Mouse (Mus musculus): ENCODE measurements around the gene Fkbp14. TPM values are rescaled to one million over a fixed set of nuclear protein-coding genes. Genes with fewer than 3 reads are reported as not detected.

The Fkbp14 gene
- polyA plus RNA-seq, 1 experiment from 2014 or later = 28.5 TPM

- Histone ChIP-seq H3K27me3 (no peaks in the 10 kb centered on the region), H3K9me3 (replicated peaks) (no peaks in the 10 kb centered on the region), H3K27ac (no peak overlapping the region), H3K4me1 (peaks cover 11% of the 10 kb centered on the region; the same call in 1 of the 2 replicates), H3K36me3 (no peaks in the 10 kb centered on the region), H3K4me2 (no peak overlapping the region), H3K4me3 (replicated peaks) (no peak overlapping the region), H3K9ac (no peak overlapping the region)
- 0 out of 2 replicates have a peak, but pooled peaks have one; percentile 40 for ATAC-seq (replicated peaks; ENCODE audit: low FRiP score)
- 23% methylated on average over 3 of the region's 3 CpGs for WGBS
These were observed 58.3 kb downstream of the Fkbp14 start for GRCm38 (mm10) chr6:54538773-54539173.

- no peaks in the 10 kb centered on the region for H3K27me3 ChIP-seq
- 81% methylated on average over 7 of the region's 7 CpGs for WGBS
- H3K36me3 ChIP-seq = no peaks in the 10 kb centered on the region
- H3K4me1 ChIP-seq = peaks cover 11% of the 10 kb centered on the region; the same call in 1 of the 2 replicates
- ATAC-seq (replicated peaks; ENCODE audit: low FRiP score) = no peak
- no peak overlapping the region for H3K4me3 ChIP-seq (replicated peaks)
- no peaks in the 10 kb centered on the region for H3K9me3 ChIP-seq (replicated peaks)
- no peak overlapping the region for H3K4me2 ChIP-seq
- H3K9ac ChIP-seq = no peak overlapping the region
- H3K27ac ChIP-seq = no peak overlapping the region
These were observed 60.1 kb downstream of the Fkbp14 start for GRCm38 (mm10) chr6:54537053-54537452.

- H3K27ac ChIP-seq = no peak overlapping the region
- ATAC-seq (replicated peaks; ENCODE audit: low FRiP score) = no peak
- H3K4me1 ChIP-seq = peaks cover 11% of the 10 kb centered on the region; the same call in 1 of the 2 replicates
- no peaks in the 10 kb centered on the region for H3K36me3 ChIP-seq
- no peak overlapping the region for H3K4me2 ChIP-seq
- 95% methylated on average over 4 of the region's 4 CpGs for WGBS
- no peaks in the 10 kb centered on the region for H3K27me3 ChIP-seq
- H3K9ac ChIP-seq = no peak overlapping the region
- H3K4me3 ChIP-seq (replicated peaks) = no peak overlapping the region
- H3K9me3 ChIP-seq (replicated peaks) = no peaks in the 10 kb centered on the region
These were observed 61.6 kb downstream of the Fkbp14 start for GRCm38 (mm10) chr6:54535485-54535884.

- Histone ChIP-seq H3K27ac (no peak overlapping the region), H3K27me3 (no peaks in the 10 kb centered on the region), H3K4me2 (no peak overlapping the region), H3K36me3 (no peaks in the 10 kb centered on the region), H3K9ac (no peak overlapping the region), H3K4me3 (replicated peaks) (no peak overlapping the region), H3K9me3 (replicated peaks) (no peaks in the 10 kb centered on the region), H3K4me1 (no peaks in the 10 kb centered on the region)
- no peak for ATAC-seq (replicated peaks; ENCODE audit: low FRiP score)
- 73% methylated on average over 8 of the region's 8 CpGs for WGBS
These were observed 66.0 kb downstream of the Fkbp14 start for GRCm38 (mm10) chr6:54531048-54531481.

- H3K27ac ChIP-seq = no peak overlapping the region
- H3K4me3 ChIP-seq (replicated peaks) = no peak overlapping the region
- no peak for ATAC-seq (replicated peaks; ENCODE audit: low FRiP score)
- no peak overlapping the region for H3K4me2 ChIP-seq
- H3K9me3 ChIP-seq (replicated peaks) = no peaks in the 10 kb centered on the region
- no peaks in the 10 kb centered on the region for H3K4me1 ChIP-seq
- 82% methylated on average over 2 of the region's 2 CpGs for WGBS
- no peaks in the 10 kb centered on the region for H3K36me3 ChIP-seq
- no peaks in the 10 kb centered on the region for H3K27me3 ChIP-seq
- H3K9ac ChIP-seq = no peak overlapping the region
These were observed 66.9 kb downstream of the Fkbp14 start for GRCm38 (mm10) chr6:54530182-54530581.

GRCm38 (mm10) chr6:54528666-54529065 is 68.4 kb downstream of the Fkbp14 start:
- Histone ChIP-seq H3K4me3 (replicated peaks) (no peak overlapping the region), H3K9ac (no peak overlapping the region), H3K27ac (no peak overlapping the region), H3K9me3 (replicated peaks) (no peaks in the 10 kb centered on the region), H3K36me3 (no peaks in the 10 kb centered on the region), H3K4me2 (no peak overlapping the region), H3K4me1 (no peaks in the 10 kb centered on the region), H3K27me3 (no peaks in the 10 kb centered on the region)
- ATAC-seq (replicated peaks; ENCODE audit: low FRiP score) = no peak
- 81% methylated on average over 8 of the region's 8 CpGs for WGBS

Other genes with a start within 250 kb of the Fkbp14 start
- gene Wipf3, start 167.7 kb downstream of the Fkbp14 start, polyA plus RNA-seq (2015; fragmentation: Nextera tagmentation; extraction: Ambion mirVana) = 2.2 and 2.5 TPM in 2 replicates
- 6.2 and 8.6 TPM in 2 replicates for gene Scrn1, start 30.8 kb downstream of the Fkbp14 start, polyA plus RNA-seq (2015; fragmentation: Nextera tagmentation; extraction: Ambion mirVana)
- 8.9 and 9.8 TPM in 2 replicates for gene Plekha8, start 2.2 kb downstream of the Fkbp14 start, polyA plus RNA-seq (2015; fragmentation: Nextera tagmentation; extraction: Ambion mirVana)
- gene Mturn, start 84.3 kb upstream of the Fkbp14 start, polyA plus RNA-seq (2015; fragmentation: Nextera tagmentation; extraction: Ambion mirVana) = 6.0 and 6.9 TPM in 2 replicates
- 4.1 and 4.3 TPM in 2 replicates for gene Znrf2, start 219.6 kb upstream of the Fkbp14 start, polyA plus RNA-seq (2015; fragmentation: Nextera tagmentation; extraction: Ambion mirVana)